Mouse (Mus musculus): ENCODE data around the gene Plppr3.
"Not testable (repeated sequence)": the region's sequence is repeated elsewhere in the genome, so short reads cannot be mapped to it uniquely, and the experiment has no call there.

The Plppr3 gene

DNA sequence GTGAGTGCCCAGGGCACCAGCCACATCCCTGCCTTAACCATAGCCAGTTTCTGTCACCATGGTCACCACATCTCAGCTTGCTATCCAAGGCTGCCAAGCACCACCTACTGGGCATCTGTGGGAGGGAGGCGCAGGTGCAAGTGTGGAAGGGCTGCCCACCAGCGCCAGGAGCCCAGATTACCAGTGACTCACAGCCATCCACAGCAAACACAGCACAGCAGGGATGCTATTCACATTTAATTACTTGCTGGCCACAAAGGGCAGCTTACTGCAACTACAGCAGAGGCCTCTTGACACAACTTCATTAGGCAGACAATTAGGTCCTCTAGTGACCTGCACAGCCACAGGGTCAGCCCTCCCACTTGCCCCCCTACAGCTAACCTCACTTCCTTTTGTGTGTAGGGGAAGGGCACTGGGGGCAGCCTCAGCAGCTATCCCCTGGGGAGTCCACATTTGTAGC lies 26.5 kb upstream of the Plppr3 start:
- DNase-seq (ENCODE audit: low read depth, low spot score): no peak

DNA sequence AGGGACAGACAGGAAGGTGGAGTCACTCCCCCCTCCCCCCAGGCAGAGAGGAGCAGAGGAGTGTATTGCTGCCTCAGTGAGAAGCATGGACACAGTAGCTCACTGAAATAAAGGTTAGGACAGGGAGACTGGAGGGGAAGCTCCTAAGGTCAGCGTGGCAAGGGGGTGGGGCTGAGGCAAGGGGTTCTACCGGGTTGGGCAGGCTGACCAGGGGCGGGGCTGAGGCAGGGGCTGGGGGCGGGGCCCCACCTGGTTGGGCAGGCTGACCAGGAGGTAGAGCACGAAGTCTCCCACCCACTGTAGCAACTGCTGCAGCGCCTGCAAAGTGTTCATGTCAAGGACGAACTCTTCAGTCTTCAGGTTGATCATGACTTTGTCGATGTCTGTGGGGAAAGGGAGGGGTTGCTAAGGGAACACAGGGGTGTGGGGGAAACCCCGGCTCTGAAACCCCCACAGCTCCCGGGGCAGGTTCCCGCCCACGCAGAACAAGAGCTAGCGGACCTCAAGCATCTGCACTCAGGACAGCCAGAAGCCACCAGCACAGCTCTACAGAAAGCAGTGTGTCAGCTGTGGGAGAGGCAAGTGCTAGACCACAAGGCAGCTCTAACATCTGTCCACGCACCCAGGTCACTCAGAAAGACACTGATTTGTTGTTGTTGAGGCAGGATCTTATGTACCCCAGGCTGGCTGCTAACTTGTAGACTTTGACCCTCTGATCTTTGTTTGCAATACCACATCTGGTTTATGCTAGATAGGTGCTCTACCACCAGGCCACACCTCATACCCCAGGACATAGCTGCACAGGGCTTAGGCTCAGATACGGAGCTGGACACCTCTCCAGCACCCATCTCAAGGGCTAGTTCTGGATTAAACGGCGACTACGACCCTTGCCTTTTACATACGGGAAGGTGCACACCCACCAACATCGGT lies 23.1 kb upstream of the Plppr3 start:
- no peak for DNase-seq (ENCODE audit: low read depth, low spot score)

- DNase-seq (ENCODE audit: low read depth, low spot score): no peak
These were observed 22.4 kb upstream of the Plppr3 start for GRCm38 (mm10) chr10:79896814-79897213.

DNA sequence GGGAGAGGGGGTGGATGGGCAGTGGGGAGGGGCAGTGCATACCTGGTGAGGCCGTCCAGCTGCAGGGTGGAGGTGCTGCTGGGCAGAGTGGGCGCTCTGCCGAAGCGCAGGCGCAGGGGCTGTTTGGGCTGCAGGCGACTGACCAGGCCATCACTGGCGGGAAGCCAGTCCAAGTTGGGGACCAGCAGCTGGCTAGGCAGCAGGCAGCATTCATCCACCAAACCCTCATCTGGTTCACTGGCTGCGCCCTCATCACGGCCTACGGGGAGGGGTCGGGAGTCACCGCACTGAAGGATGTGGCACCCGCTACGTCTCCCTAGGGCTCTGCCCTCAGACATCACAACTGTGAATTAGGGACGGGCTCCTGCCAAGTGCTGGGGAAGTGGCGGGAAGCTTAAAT lies 21.9 kb upstream of the Plppr3 start:
- no peak for DNase-seq (ENCODE audit: low read depth, low spot score)

GRCm38 (mm10) chr10:79892451-79893118 lies 18.2 kb upstream of the Plppr3 start:
- peak; percentile 66 for DNase-seq (ENCODE audit: low read depth, low spot score)

- no peak for DNase-seq (ENCODE audit: low read depth, low spot score)
These were observed 16.2 kb upstream of the Plppr3 start, which contains the start of gene Cfd for GRCm38 (mm10) chr10:79890670-79891069. Cfd (plus strand) TSS chr10:79890853.

- DNase-seq (ENCODE audit: low read depth, low spot score): no peak
These were observed 15.0 kb upstream of the Plppr3 start for GRCm38 (mm10) chr10:79889386-79889785.

DNA sequence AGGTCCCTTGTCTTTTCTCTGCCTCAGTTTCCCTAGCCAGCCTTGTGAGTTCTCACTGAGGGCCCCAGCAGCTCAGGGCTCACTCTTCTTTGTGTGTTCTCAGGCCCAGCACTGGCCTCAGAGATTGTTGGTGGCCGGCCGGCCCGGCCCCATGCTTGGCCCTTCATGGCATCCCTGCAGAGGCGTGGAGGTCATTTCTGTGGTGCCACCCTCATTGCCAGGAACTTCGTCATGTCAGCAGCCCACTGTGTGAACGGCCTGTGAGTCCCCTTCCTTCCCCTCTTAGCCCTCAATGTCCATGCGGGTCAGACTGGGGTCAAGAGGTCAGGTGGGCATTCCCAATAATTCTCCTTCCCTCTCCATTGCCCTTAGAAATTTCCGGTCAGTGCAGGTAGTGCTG lies 12.2 kb upstream of the Plppr3 start:
- no peak for DNase-seq (ENCODE audit: low read depth, low spot score)

DNA sequence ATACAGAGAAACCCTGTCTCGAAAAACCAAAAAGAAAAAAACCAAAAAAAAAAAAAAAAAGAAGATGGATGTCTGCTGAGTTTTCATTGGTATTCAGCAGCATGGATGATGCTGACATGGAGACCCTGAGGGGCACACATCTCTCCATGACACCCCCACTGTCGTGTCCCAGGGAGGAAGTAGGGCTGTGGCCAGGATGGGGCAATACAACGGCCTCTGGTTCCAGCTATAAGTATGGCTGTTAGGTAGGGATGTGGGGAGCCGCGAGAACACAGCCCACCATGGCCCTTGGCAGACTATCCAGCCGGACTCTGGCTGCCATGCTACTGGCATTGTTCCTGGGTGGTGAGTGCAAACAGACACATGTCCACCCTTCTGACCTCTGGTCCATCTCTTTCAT lies 11.6 kb upstream of the Plppr3 start, which contains the start of gene Elane:
Gene Elane, plus strand, starts transcription at position 194 of the 400 bp plus-strand sequence.
- no peak for DNase-seq (ENCODE audit: low read depth, low spot score)

GRCm38 (mm10) chr10:79884938-79885337 lies 10.5 kb upstream of the Plppr3 start:
- not testable (repeated sequence) for DNase-seq (ENCODE audit: low read depth, low spot score)

GRCm38 (mm10) chr10:79884446-79884845 lies 10.0 kb upstream of the Plppr3 start:
- DNase-seq (ENCODE audit: low read depth, low spot score): no peak

- DNase-seq (ENCODE audit: low read depth, low spot score): peak; percentile 81
These were observed 9.1 kb upstream of the Plppr3 start for GRCm38 (mm10) chr10:79883297-79884084.

GRCm38 (mm10) chr10:79881981-79882380 lies 7.5 kb upstream of the Plppr3 start:
- DNase-seq (ENCODE audit: low read depth, low spot score): no peak

- no peak for DNase-seq (ENCODE audit: low read depth, low spot score)
These were observed 6.3 kb upstream of the Plppr3 start for GRCm38 (mm10) chr10:79880721-79881120.

DNA sequence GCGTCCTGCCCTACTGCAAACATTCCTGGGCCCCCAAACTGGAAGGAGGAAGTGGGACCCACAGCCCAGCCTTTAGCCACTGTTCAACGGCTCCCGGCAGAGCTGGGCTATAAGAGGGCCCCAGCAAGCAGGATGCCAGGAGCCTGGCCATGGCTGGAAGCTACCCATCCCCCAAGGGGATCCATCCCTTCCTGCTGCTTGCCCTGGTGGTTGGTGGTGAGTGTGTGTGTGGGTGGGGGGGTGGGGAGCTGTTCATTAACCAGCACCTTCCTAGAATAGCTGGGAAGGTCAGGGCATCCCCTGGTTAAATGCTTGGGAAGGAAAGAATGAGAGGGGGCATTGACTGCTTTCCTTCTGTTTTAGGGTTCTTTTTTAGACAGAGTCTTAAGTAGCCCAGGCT lies 5.1 kb upstream of the Plppr3 start:
- no peak for DNase-seq (ENCODE audit: low read depth, low spot score)

DNA sequence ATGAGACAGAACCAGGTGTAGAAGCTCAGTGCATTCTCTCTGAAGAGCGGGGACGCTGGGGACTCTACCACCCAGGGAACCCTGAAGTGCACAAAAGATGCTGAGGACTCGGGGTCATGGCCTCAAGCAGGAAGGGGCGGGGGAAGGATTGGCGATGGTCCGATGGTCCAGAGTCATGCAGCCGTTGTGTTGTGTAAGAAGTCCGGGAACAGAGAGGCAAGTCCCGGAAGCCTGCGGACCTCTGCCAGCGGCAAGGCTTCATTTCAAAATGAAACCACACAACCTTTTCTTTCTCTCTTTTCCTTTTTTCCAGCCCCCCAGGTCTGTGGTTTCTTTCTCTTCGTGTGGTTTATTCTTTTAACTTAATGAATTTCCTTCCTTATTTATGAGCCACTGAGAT lies 3.3 kb upstream of the Plppr3 start:
- DNase-seq (ENCODE audit: low read depth, low spot score): no peak

- DNase-seq (ENCODE audit: low read depth, low spot score): no peak
These were observed 2.7 kb upstream of the Plppr3 start for GRCm38 (mm10) chr10:79877174-79877573.

- no peak for DNase-seq (ENCODE audit: low read depth, low spot score)
These were observed 632 bp downstream of the Plppr3 start for GRCm38 (mm10) chr10:79873715-79874289.

DNA sequence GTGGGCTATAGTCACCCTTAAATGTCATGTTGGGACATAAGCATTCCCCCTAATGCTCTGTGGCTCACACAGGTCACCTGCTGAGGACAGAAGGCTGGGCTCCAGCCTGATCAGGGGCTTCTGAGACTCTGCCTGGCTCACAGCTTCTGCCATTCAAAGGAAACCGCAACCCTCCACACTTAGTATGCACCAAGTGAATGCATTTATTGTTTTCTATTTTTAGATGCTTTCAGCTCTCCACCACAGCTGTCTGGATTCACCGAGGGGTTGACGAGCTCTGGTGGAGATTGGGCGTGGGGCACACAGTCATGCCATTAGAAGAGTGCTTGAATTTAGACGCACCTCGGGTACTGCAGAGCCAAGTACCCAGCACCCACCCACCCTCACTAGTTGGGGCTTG lies 1.1 kb downstream of the Plppr3 start:
- no peak for DNase-seq (ENCODE audit: low read depth, low spot score)

- DNase-seq (ENCODE audit: low read depth, low spot score): no peak
These were observed 1.6 kb downstream of the Plppr3 start for GRCm38 (mm10) chr10:79872862-79873261.

DNA sequence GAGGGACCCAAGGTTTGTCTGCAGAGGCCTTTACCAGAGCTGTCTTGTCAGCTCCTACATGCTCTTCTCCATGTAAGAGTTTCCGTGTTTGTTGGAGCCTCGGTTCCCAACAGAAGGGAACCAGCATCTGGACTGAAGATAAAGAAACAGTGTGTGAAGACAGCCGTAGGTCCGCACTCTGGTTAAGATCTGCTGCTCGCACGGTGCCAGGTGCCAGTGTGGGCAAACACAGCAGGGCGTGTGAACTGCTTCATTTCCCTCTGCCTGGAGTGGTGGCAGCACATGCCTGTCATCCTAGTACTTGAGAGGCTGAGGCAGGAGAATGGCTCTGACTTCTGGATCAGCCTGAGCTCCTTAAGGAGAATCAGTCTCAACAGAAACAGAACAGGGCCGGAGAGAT lies 2.6 kb downstream of the Plppr3 start:
- DNase-seq (ENCODE audit: low read depth, low spot score): no peak

All from forelimb bud, embryonic 11.5 days (tissue).